Mouse (Mus musculus) CH12.LX (cell line): ENCODE measurements around the gene Fgfr2. TPM values are rescaled to one million over a fixed set of nuclear protein-coding genes. Genes with fewer than 3 reads are reported as not detected.

Source experiments
- DNase-seq: peaks from one replicate; pipeline ENCODE4 v3.0.0-alpha.2; 2013; ENCODE audit errors: extremely low read depth
- H3K27ac ChIP-seq: 2 replicates; pipeline ENCODE4 v1.5.1; 2012; ENCODE audit warnings: low read depth, mild to moderate bottlenecking, control low read depth, moderate library complexity; ENCODE audit not compliant: insufficient read depth
- H3K27me3 ChIP-seq: replicated peaks from 2 replicates; pipeline ENCODE3; 2012; ENCODE audit warnings: inconsistent platforms
- H3K36me3 ChIP-seq, 2 experiments: replicated peaks in 1 of 2; 2 replicates each; pipeline versions ENCODE3 to v1.6.1; 2012; ENCODE audit warnings: inconsistent platforms in 1 of 2, low read length in 1 of 2, mild to moderate bottlenecking in 1 of 2, mixed read lengths in 1 of 2, moderate library complexity in 1 of 2; ENCODE audit not compliant: control insufficient read depth in 1 of 2, insufficient read depth in 1 of 2
- H3K4me1 ChIP-seq, 2 experiments: 2 replicates each; pipeline ENCODE4 v1.6.1; 2012; ENCODE audit warnings: inconsistent platforms in 1 of 2, moderate library complexity in 1 of 2; ENCODE audit not compliant: insufficient read depth in 2 of 2, control insufficient read depth in 1 of 2
- H3K4me2 ChIP-seq: 2 replicates; pipeline ENCODE4 v1.6.1; 2012; ENCODE audit warnings: low read depth, mild to moderate bottlenecking, control low read depth; ENCODE audit not compliant: poor library complexity, insufficient read depth, severe bottlenecking
- H3K4me3 ChIP-seq, 3 experiments: fragments of 150-350 bp in 1 of 3; sonication (generic) in 1 of 3; replicated peaks in 1 of 3; 2 replicates each; pipeline versions ENCODE3 to v1.5.1; 2011 to 2012; ENCODE audit warnings: low read depth in 2 of 3, low read length in 2 of 3, mild to moderate bottlenecking in 2 of 3, moderate library complexity in 2 of 3, control low read depth in 1 of 3, improper control_type of control experiment in 1 of 3, inconsistent platforms in 1 of 3, mixed read lengths in 1 of 3; ENCODE audit not compliant: poor library complexity in 1 of 3
- H3K79me2 ChIP-seq: replicated peaks from 2 replicates; pipeline ENCODE4 v1.6.1; 2012; ENCODE audit warnings: mild to moderate bottlenecking, moderate library complexity; ENCODE audit not compliant: control insufficient read depth, poor library complexity, insufficient read depth, severe bottlenecking; ENCODE audit errors: extremely low read depth
- H3K9ac ChIP-seq: 2 replicates; pipeline ENCODE4 v1.6.1; 2012; ENCODE audit warnings: low read depth, mild to moderate bottlenecking, control low read depth, moderate library complexity; ENCODE audit not compliant: insufficient read depth
- H3K9me3 ChIP-seq: replicated peaks from 2 replicates; pipeline ENCODE3; 2012; ENCODE audit warnings: low read length, inconsistent platforms, mixed read lengths
- CHD1 ChIP-seq: IDR thresholded peaks from 2 replicates; pipeline ENCODE4 v1.6.1; 2012; ENCODE audit warnings: low read depth, low read length, improper control_type of control experiment, inconsistent platforms
- E2F4 ChIP-seq: IDR thresholded peaks from 2 replicates; pipeline ENCODE4 v1.6.1; 2011; ENCODE audit warnings: low read depth, low read length, improper control_type of control experiment; ENCODE audit not compliant: insufficient replicate concordance
- ELF1 ChIP-seq: IDR thresholded peaks from 2 replicates; pipeline ENCODE4 v1.6.1; 2014; ENCODE audit warnings: low read depth, mild to moderate bottlenecking, inconsistent platforms, low read length, improper control_type of control experiment
- JUND ChIP-seq: conservative IDR thresholded peaks from 2 replicates; pipeline ENCODE4 v1.6.1; 2011; ENCODE audit warnings: low read depth, low read length, improper control_type of control experiment
- NRF1 ChIP-seq: IDR thresholded peaks from 2 replicates; pipeline ENCODE4 v1.6.1; 2014; ENCODE audit warnings: low read depth, mild to moderate bottlenecking, inconsistent platforms, low read length, improper control_type of control experiment, moderate library complexity
- PAX5 ChIP-seq: IDR thresholded peaks from 2 replicates; pipeline ENCODE4 v1.6.1; 2012; ENCODE audit warnings: low read length, inconsistent platforms, mixed read lengths
- POLR2A ChIP-seq: IDR thresholded peaks from 2 replicates; pipeline ENCODE4 v1.6.1; 2011; ENCODE audit warnings: low read depth, mild to moderate bottlenecking, improper control_type of control experiment, low read length
- POLR2AphosphoS2 ChIP-seq: IDR thresholded peaks from 2 replicates; pipeline ENCODE4 v1.6.1; 2011; ENCODE audit warnings: low read depth, low read length, improper control_type of control experiment
- RCOR1 ChIP-seq: conservative IDR thresholded peaks from 2 replicates; pipeline ENCODE4 v1.6.1; 2012; ENCODE audit warnings: low read depth, mild to moderate bottlenecking, inconsistent platforms, low read length, improper control_type of control experiment
- UBTF ChIP-seq: IDR thresholded peaks from 2 replicates; pipeline ENCODE4 v1.6.1; 2012; ENCODE audit warnings: low read depth, mild to moderate bottlenecking, inconsistent platforms, low read length, improper control_type of control experiment, moderate library complexity
- ZNF384 ChIP-seq: IDR thresholded peaks from 2 replicates; pipeline ENCODE4 v1.6.1; 2012; ENCODE audit warnings: low read depth, low read length, improper control_type of control experiment, inconsistent platforms
- dilution Hi-C: fragments of 300-500 bp; cut with MboI; formaldehyde crosslinking; loops from 2 replicates; pipeline ENCODE4 v1.14.3; 2020; ENCODE audit warnings: low sequenced_read_pairs; ENCODE audit not compliant: extremely low pct_unique_long_range_greater_than_20kb, extremely low pct_ligation_motif_present
- in situ Hi-C: fragments of 300-500 bp; cut with MboI; formaldehyde crosslinking; loops from 3 replicates; pipeline ENCODE4 v1.14.3; 2019; ENCODE audit warnings: low sequenced_read_pairs, low pct_ligation_motif_present, low pct_unique_long_range_greater_than_20kb, mixed read lengths
- polyA plus RNA-seq: library from polyadenylated mRNA; unstranded; fragments of >175 nt; gene quantifications from 2 replicates; pipeline ENCODE4 v1.2.1, GENCODE M21; 2012; ENCODE audit warnings: low read depth; ENCODE audit not compliant: insufficient read length
- total RNA-seq, 2 experiments: library from RNA; depleted of rRNA; stranded (reverse); fragments of 300-350 nt in 1 of 2; fragments of >200 nt in 1 of 2; gene quantifications; 2 replicates each; pipeline ENCODE4 v1.2.3; 2012 to 2014

The Fgfr2 gene
- total and polyA plus RNA-seq, 3 experiments: not detected

- no peaks in the 10 kb centered on the region for H3K79me2 ChIP-seq
- H3K4me2 ChIP-seq: no peak overlapping the region
- H3K27ac ChIP-seq: no peak overlapping the region
- H3K27me3 ChIP-seq: peaks cover 54% of the 10 kb centered on the region
- no peak overlapping the region for H3K9ac ChIP-seq
- H3K9me3 ChIP-seq: peaks cover 14% of the 10 kb centered on the region
- H3K4me1 ChIP-seq: no peaks in the 10 kb centered on the region
- TF ChIP-seq PAX5: no peak
- TF ChIP-seq POLR2AphosphoS2: no peak
- TF ChIP-seq E2F4: no peak
- no peak for TF ChIP-seq ELF1
- TF ChIP-seq, all 38 proteins: peak for 0
- H3K36me3 ChIP-seq: no peaks in the 10 kb centered on the region
- DNase-seq: no peak
- in situ Hi-C loops: no loop called here
- no peak overlapping the region for H3K4me3 ChIP-seq
- dilution Hi-C loops: no loop called here
Observed at GRCm38 (mm10) chr7:130262528-130263232, 2860.5 kb downstream of the Fgfr2 start.

DNA sequence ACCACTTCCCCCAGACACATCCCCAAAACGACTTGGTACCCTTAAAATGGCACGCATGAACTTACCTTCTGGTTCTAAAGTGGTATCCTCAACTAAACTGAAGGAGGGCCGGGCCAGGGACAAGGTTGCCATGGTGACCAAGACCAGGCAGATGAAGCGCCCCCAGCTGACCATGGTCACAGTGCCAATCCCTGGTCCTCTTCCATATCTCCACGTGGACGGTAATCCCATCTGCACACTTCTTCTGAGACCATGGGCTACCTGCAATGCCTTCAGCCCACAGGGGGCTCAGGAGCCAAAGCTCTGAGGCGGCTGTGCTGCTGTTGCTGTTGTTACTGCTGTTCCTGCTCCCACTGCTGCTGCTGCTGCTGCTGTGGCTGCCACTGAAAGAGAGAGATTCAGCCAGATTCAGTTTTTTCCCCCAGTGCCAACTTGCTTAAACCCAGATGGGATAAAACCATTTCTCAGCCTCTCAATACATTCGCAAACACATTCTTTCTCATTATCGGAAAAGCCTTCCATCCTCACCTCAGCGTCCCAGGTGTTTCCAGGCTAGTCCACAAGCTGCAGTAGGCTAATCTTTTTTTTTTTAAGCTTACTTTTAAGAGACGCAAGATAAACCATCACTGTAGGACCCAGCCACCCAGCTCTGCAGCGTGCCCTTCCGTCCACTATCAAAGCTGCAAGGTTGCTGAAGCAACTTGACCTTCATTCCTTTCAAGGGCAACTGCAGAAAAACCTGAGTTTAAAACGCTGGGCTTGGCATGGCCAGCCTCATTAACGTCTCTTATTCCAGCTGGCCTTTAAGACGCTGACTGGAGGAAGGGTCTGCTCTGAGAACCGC, 2861.2 kb downstream of the Fgfr2 start:
- Histone ChIP-seq H3K36me3 (no peaks in the 10 kb centered on the region), H3K4me2 (no peak overlapping the region), H3K9ac (no peak overlapping the region), H3K4me1 (no peaks in the 10 kb centered on the region), H3K4me3 (no peak overlapping the region), H3K9me3 (peaks cover 14% of the 10 kb centered on the region), H3K79me2 (no peaks in the 10 kb centered on the region), H3K27ac (no peak overlapping the region), H3K27me3 (peaks cover 61% of the 10 kb centered on the region)
- TF ChIP-seq RCOR1 (no peak), UBTF (no peak), POLR2A (no peak), ELF1 (no peak), JUND (no peak), E2F4 (no peak), CHD1 (no peak), ZNF384 (no peak), NRF1 (no peak)
- DNase-seq: no peak
- dilution Hi-C loops: no loop called here
- in situ Hi-C loops: no loop called here
